Mouse (Mus musculus) skeletal muscle tissue, adult 2 months (tissue): ENCODE measurements around the gene Senp3.
A peak's percentile ranks its signal among the peaks of the same experiment; 100 is the strongest.
"Not testable (repeated sequence)": the region's sequence is repeated elsewhere in the genome, so short reads cannot be mapped to it uniquely, and the experiment has no call there.

Experiments used
- DNase-seq: peaks from one replicate; pipeline ENCODE4 v3.0.0-alpha.2; 2012; ENCODE audit warnings: low read depth, low spot score

Senp3 gene

GRCm38 (mm10) chr11:69655264-69656064 is 26.4 kb downstream of the Senp3 start, which contains the start of gene Sox15:
Gene Sox15 (plus strand): TSS chr11:69655314.
- DNase-seq, result peak; percentile 42

- DNase-seq, result no peak
Measured at GRCm38 (mm10) chr11:69654760-69655159, 27.1 kb downstream of the Senp3 start.

GRCm38 (mm10) chr11:69653399-69653798 is 28.5 kb downstream of the Senp3 start:
- no peak for DNase-seq

GRCm38 (mm10) chr11:69645860-69646259 is 36.0 kb downstream of the Senp3 start:
- DNase-seq, result no peak

- no peak for DNase-seq
Measured at GRCm38 (mm10) chr11:69635471-69635870, 46.4 kb downstream of the Senp3 start.

- DNase-seq, result peak; percentile 49
Measured at GRCm38 (mm10) chr11:69633128-69633866, 48.6 kb downstream of the Senp3 start.

GRCm38 (mm10) chr11:69632284-69633089 is 49.4 kb downstream of the Senp3 start, which contains the start of gene Fxr2:
Gene Fxr2 (plus strand): TSS chr11:69632990.
- DNase-seq, result peak; percentile 100

- DNase-seq, result no peak
Measured at GRCm38 (mm10) chr11:69629802-69630201, 52.1 kb downstream of the Senp3 start.

GRCm38 (mm10) chr11:69628286-69628685 is 53.6 kb downstream of the Senp3 start:
- DNase-seq, result no peak

GRCm38 (mm10) chr11:69624339-69624738 is 57.5 kb downstream of the Senp3 start:
- DNase-seq, result not testable (repeated sequence)
